ENCODE assay signal across 19 mouse cellular contexts in the genomic region with DNA sequence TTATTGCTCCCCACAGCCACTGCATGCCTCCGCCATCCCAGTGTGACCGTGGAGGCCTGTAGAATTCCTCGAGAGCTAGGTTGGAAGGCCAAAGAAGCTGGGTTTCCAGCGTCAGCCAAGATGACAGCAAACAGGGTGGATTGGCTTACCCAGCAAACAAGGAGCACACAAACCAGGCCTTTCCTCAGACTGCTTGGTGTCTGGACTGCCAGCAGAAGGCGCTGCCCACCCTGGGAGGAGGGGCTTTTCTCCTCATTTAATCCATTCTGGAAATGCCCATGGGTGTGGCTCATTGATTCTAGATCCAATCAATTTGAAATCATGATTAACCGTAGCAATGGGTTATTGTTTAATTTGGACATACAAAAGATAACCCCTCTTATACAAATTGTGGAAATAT. TPM values are rescaled to one million over a fixed set of nuclear protein-coding genes. Genes with fewer than 3 reads are reported as not detected.
DNase-seq lines count a peak whose midpoint lies in the region; ATAC-seq and TF ChIP-seq lines count a peak whose summit lies in the region.
"Had no signal": no experiment of that assay in that cellular context is flagged by ENCODE, and none has a peak within 500 bp of the region (broad histone marks: within the 10 kb centered on the region; RNA-seq: fewer than 3 reads in every experiment).

No protein-coding gene starts in this region.

- no peak for TF ChIP-seq POLR2A in ES-Bruce4 (IDR thresholded peaks at IDR 0.05; ENCODE audit: insufficient read depth, low read length)

- H3K4me1 ChIP-seq in forebrain, postnatal 0 days (ENCODE audit: insufficient read depth), result peaks cover 16% of the 10 kb centered on the region
- peaks cover 42% of the 10 kb centered on the region for H3K4me1 ChIP-seq in forebrain, embryonic 15.5 days
- H3K4me1 ChIP-seq in ES-Bruce4 (ENCODE audit: control insufficient read depth, insufficient read depth, low read length), result peaks cover 1% of the 10 kb centered on the region
- H3K4me1 ChIP-seq in midbrain, embryonic 14.5 days (ENCODE audit: control insufficient read depth, insufficient read depth, low read length), result peaks cover 17% of the 10 kb centered on the region

- ATAC-seq in forebrain, postnatal 0 days, result no peak
- no peak for ATAC-seq in forebrain, embryonic 15.5 days (replicated peaks)
- no peak for ATAC-seq in midbrain, embryonic 14.5 days (ENCODE audit: low FRiP score, low TSS enrichment)
- ATAC-seq: activated CD4-positive, CD25-positive, alpha-beta regulatory T cell, adult 4 months had no signal

- no peak overlapping the region for H3K27ac ChIP-seq in forebrain, postnatal 0 days (ENCODE audit: low read depth, low read length)
- no peak overlapping the region for H3K27ac ChIP-seq in forebrain, embryonic 15.5 days (replicated peaks)
- H3K27ac ChIP-seq in left cerebral cortex, adult 2 months, result no peak overlapping the region
- H3K27ac ChIP-seq in ES-Bruce4 (ENCODE audit: insufficient read depth, low read length), result no peak overlapping the region
- peak overlapping the region; percentile 46; the same call in 1 of the 2 replicates for H3K27ac ChIP-seq in midbrain, embryonic 14.5 days (replicated peaks; ENCODE audit: low read depth, low read length)
- H3K27ac ChIP-seq: lung, embryonic 15.5 days had no signal

- intact Hi-C loops in left cerebral cortex, adult 2 months (cut with DNase I), result no loop called here

- no peaks in the 10 kb centered on the region for H3K27me3 ChIP-seq in forebrain, postnatal 0 days (ENCODE audit: insufficient read depth, low read length)
- H3K27me3 ChIP-seq in forebrain, embryonic 15.5 days, result no peaks in the 10 kb centered on the region
- H3K27me3 ChIP-seq in ES-Bruce4 (ENCODE audit: control insufficient read depth, insufficient read depth, low read length, poor library complexity, severe bottlenecking), result peaks cover 4% of the 10 kb centered on the region; the same call in 1 of the 2 replicates
- no peaks in the 10 kb centered on the region for H3K27me3 ChIP-seq in midbrain, embryonic 14.5 days (ENCODE audit: control insufficient read depth, insufficient read depth, low read length)
- H3K27me3 ChIP-seq: lung, embryonic 15.5 days had no signal

- no peak for DNase-seq in forebrain, postnatal 0 days
- no peak for DNase-seq in left cerebral cortex, adult 2 months (ENCODE audit: extremely low spot score in 1 of 2, low spot score in 2 of 2)
- DNase-seq in left cerebral cortex, adult 11 months (ENCODE audit: low spot score), result no peak
- DNase-seq in midbrain, embryonic 14.5 days, result peak; percentile 39
- no peak for DNase-seq in urinary bladder, adult 18-20 months (ENCODE audit: low spot score in 2 of 2)
- no peak for DNase-seq in right cerebral cortex, postnatal 36 days (ENCODE audit: low spot score in 2 of 2)
- DNase-seq: cerebellum, adult 8-10 months; thymus, postnatal 36 days had no signal

- H3K4me3 ChIP-seq in forebrain, postnatal 0 days (ENCODE audit: low read depth, low read length), result no peak overlapping the region
- no peak overlapping the region for H3K4me3 ChIP-seq in forebrain, embryonic 15.5 days
- H3K4me3 ChIP-seq in left cerebral cortex, adult 2 months, result no peak overlapping the region
- H3K4me3 ChIP-seq in ES-Bruce4 (ENCODE audit: low read depth, low read length), result no peak overlapping the region
- H3K4me3 ChIP-seq in midbrain, embryonic 14.5 days (replicated peaks; ENCODE audit: low read depth, low read length), result no peak overlapping the region
- H3K4me3 ChIP-seq: lung, embryonic 15.5 days had no signal

- no peak overlapping the region for H3K9ac ChIP-seq in forebrain, postnatal 0 days
- no peak overlapping the region for H3K9ac ChIP-seq in forebrain, embryonic 15.5 days (replicated peaks)
- no peak overlapping the region for H3K9ac ChIP-seq in ES-Bruce4 (ENCODE audit: low read depth, poor library complexity, severe bottlenecking)
- H3K9ac ChIP-seq in midbrain, embryonic 14.5 days (replicated peaks; ENCODE audit: low read length), result no peak overlapping the region
- H3K9ac ChIP-seq: lung, embryonic 15.5 days had no signal

- no peaks in the 10 kb centered on the region for H3K9me3 ChIP-seq in forebrain, postnatal 0 days (ENCODE audit: low read length)
- H3K9me3 ChIP-seq in forebrain, embryonic 15.5 days, result no peaks in the 10 kb centered on the region
- no peaks in the 10 kb centered on the region; the same call in 1 of the 2 replicates for H3K9me3 ChIP-seq in ES-Bruce4 (replicated peaks; ENCODE audit: control insufficient read depth, insufficient read depth, low read length, poor library complexity, severe bottlenecking)
- H3K9me3 ChIP-seq in midbrain, embryonic 14.5 days (ENCODE audit: control insufficient read depth, low read length), result no peaks in the 10 kb centered on the region
- H3K9me3 ChIP-seq: lung, embryonic 15.5 days had no signal

- H3K36me3 ChIP-seq in forebrain, postnatal 0 days (ENCODE audit: insufficient read depth), result no peaks in the 10 kb centered on the region
- no peaks in the 10 kb centered on the region for H3K36me3 ChIP-seq in forebrain, embryonic 15.5 days
- H3K36me3 ChIP-seq in ES-Bruce4 (ENCODE audit: control insufficient read depth, insufficient read depth, low read length, poor library complexity, severe bottlenecking), result no peaks in the 10 kb centered on the region; the same call in 1 of the 2 replicates
- peaks cover 4% of the 10 kb centered on the region; the same call in 1 of the 2 replicates for H3K36me3 ChIP-seq in midbrain, embryonic 14.5 days (ENCODE audit: control insufficient read depth, insufficient read depth, low read length)

- TF ChIP-seq CTCF in forebrain, postnatal 0 days (IDR thresholded peaks at IDR 0.05; ENCODE audit: low read depth), result peak; percentile 56
- TF ChIP-seq CTCF in left cerebral cortex, adult 2 months (IDR thresholded peaks at IDR 0.05), result peak; percentile 8; the same call in 1 of the 2 replicates
- TF ChIP-seq CTCF in ES-Bruce4 (IDR thresholded peaks at IDR 0.05; ENCODE audit: low read depth, low read length), result peak; percentile 71

- H3K4me2 ChIP-seq in forebrain, postnatal 0 days (ENCODE audit: low read depth), result 0 out of 2 replicates have a peak overlapping the region, but pooled peaks have one; percentile 20
- H3K4me2 ChIP-seq in forebrain, embryonic 15.5 days (replicated peaks), result no peak overlapping the region
- peak overlapping the region; percentile 56; the same call in 1 of the 2 replicates for H3K4me2 ChIP-seq in midbrain, embryonic 14.5 days (ENCODE audit: low read length)
- H3K4me2 ChIP-seq: lung, embryonic 15.5 days had no signal

- TF ChIP-seq EP300 in ES-Bruce4 (IDR thresholded peaks at IDR 0.05; ENCODE audit: insufficient read depth, low read depth, low read length), result no peak

- 56% methylated on average over 6 of the region's 6 CpGs for WGBS in forebrain, postnatal 0 days
- WGBS in forebrain, embryonic 15.5 days, result 63% methylated on average over 6 of the region's 6 CpGs
- WGBS in midbrain, embryonic 14.5 days, result 54% methylated on average over 6 of the region's 6 CpGs

RNA-seq across cellular contexts. Expression of a gene that starts 3.8 kb away (rescaled TPM):
- 79.2 and 87.1 TPM in 2 replicates for total RNA-seq in forebrain, postnatal 0 days (2014; rRNA removed)
- 112 and 119 TPM in 2 replicates for polyA plus RNA-seq in forebrain, postnatal 0 days (2015; fragmentation: Nextera tagmentation; extraction: Ambion mirVana)
- 74.0 and 86.6 TPM in 2 replicates for polyA plus RNA-seq in forebrain, embryonic 15.5 days (2015; fragmentation: Nextera tagmentation; extraction: Ambion mirVana)
- 10 to 100 TPM; 12.8 to 13.3 TPM for total RNA-seq in left cerebral cortex, adult 2 months (2021)
- 36.4 and 48.7 TPM in 2 replicates for polyA plus RNA-seq in ES-Bruce4 (2011; ENCODE audit: insufficient read depth, insufficient read length, low read depth, missing spikeins)
- 98.3 and 108 TPM in 2 replicates for polyA plus RNA-seq in midbrain, embryonic 14.5 days (2014; fragmentation: Nextera tagmentation; extraction: Ambion mirVana)
- polyA plus RNA-seq: activated CD4-positive, CD25-positive, alpha-beta regulatory T cell, adult 4 months had no signal

RNA-seq across cellular contexts. Expression of a gene that starts 25.0 kb away (rescaled TPM):
- 0.31 and 0.86 TPM in 2 replicates for total RNA-seq in forebrain, postnatal 0 days (2014; rRNA removed)
- polyA plus RNA-seq in forebrain, postnatal 0 days (2015; fragmentation: Nextera tagmentation; extraction: Ambion mirVana), result 0.77 and 1.1 TPM in 2 replicates
- polyA plus RNA-seq in forebrain, embryonic 15.5 days (2015; fragmentation: Nextera tagmentation; extraction: Ambion mirVana), result 0.27 and 0.41 TPM in 2 replicates
- total RNA-seq in left cerebral cortex, adult 2 months (2021), result 1 to 10 TPM; 2.3 to 2.9 TPM
- 0.21 and 0.39 TPM in 2 replicates for polyA plus RNA-seq in ES-Bruce4 (2011; ENCODE audit: insufficient read depth, insufficient read length, low read depth, missing spikeins)
- 0.18 and 0.62 TPM in 2 replicates for polyA plus RNA-seq in midbrain, embryonic 14.5 days (2014; fragmentation: Nextera tagmentation; extraction: Ambion mirVana)
- polyA plus RNA-seq: activated CD4-positive, CD25-positive, alpha-beta regulatory T cell, adult 4 months had no signal

RNA-seq across cellular contexts. Expression of a gene that starts 25.5 kb away (rescaled TPM):
- total RNA-seq in forebrain, postnatal 0 days (2014; rRNA removed), result 14.8 and 17.5 TPM in 2 replicates
- polyA plus RNA-seq in forebrain, postnatal 0 days (2015; fragmentation: Nextera tagmentation; extraction: Ambion mirVana), result 12.4 and 24.2 TPM in 2 replicates
- 11.3 and 12.4 TPM in 2 replicates for polyA plus RNA-seq in forebrain, embryonic 15.5 days (2015; fragmentation: Nextera tagmentation; extraction: Ambion mirVana)
- 10 to 100 TPM in 1 of 2 experiments, 1 to 10 TPM in 1; 9.5 to 10.4 TPM for total RNA-seq in left cerebral cortex, adult 2 months (2021)
- polyA plus RNA-seq in ES-Bruce4 (2011; ENCODE audit: insufficient read depth, insufficient read length, low read depth, missing spikeins), result 6.5 and 6.7 TPM in 2 replicates
- 8.8 and 9.2 TPM in 2 replicates for polyA plus RNA-seq in midbrain, embryonic 14.5 days (2014; fragmentation: Nextera tagmentation; extraction: Ambion mirVana)

RNA-seq across cellular contexts. Expression of a gene that starts 25.6 kb away (rescaled TPM):
- not detected in 2 replicates for total RNA-seq in forebrain, postnatal 0 days (2014; rRNA removed)
- not detected in 2 replicates for polyA plus RNA-seq in forebrain, postnatal 0 days (2015; fragmentation: Nextera tagmentation; extraction: Ambion mirVana)
- not detected in 2 replicates for polyA plus RNA-seq in forebrain, embryonic 15.5 days (2015; fragmentation: Nextera tagmentation; extraction: Ambion mirVana)
- 1 to 10 TPM; 1.3 to 1.4 TPM for total RNA-seq in left cerebral cortex, adult 2 months (2021)
- polyA plus RNA-seq in ES-Bruce4 (2011; ENCODE audit: insufficient read depth, insufficient read length, low read depth, missing spikeins), result not detected in 2 replicates
- not detected in 2 replicates for polyA plus RNA-seq in midbrain, embryonic 14.5 days (2014; fragmentation: Nextera tagmentation; extraction: Ambion mirVana)
- total RNA-seq: gastrocnemius, adult 8-10 months; left cerebral cortex, postnatal 25 days had no signal
- polyA plus RNA-seq: activated CD4-positive, CD25-positive, alpha-beta regulatory T cell, adult 4 months; embryonic facial prominence, embryonic 11.5 days; heart, embryonic 14.5 days; intestine, embryonic 14.5 days; large intestine, adult 2 months; lung, embryonic 15.5 days; stomach, embryonic 16.5 days had no signal

RNA-seq across cellular contexts. Expression of a gene that starts 28.5 kb away (rescaled TPM):
- total RNA-seq in forebrain, postnatal 0 days (2014; rRNA removed), result 0.05 and 0.15 TPM in 2 replicates
- 0.04 and 0.05 TPM in 2 replicates for polyA plus RNA-seq in forebrain, postnatal 0 days (2015; fragmentation: Nextera tagmentation; extraction: Ambion mirVana)
- polyA plus RNA-seq in forebrain, embryonic 15.5 days (2015; fragmentation: Nextera tagmentation; extraction: Ambion mirVana), result not detected in 2 replicates
- total RNA-seq in left cerebral cortex, adult 2 months (2021), result not detected
- not detected in 2 replicates for polyA plus RNA-seq in ES-Bruce4 (2011; ENCODE audit: insufficient read depth, insufficient read length, low read depth, missing spikeins)
- polyA plus RNA-seq in midbrain, embryonic 14.5 days (2014; fragmentation: Nextera tagmentation; extraction: Ambion mirVana), result not detected in 2 replicates
- total RNA-seq: gastrocnemius, adult 8-10 months; left cerebral cortex, postnatal 25 days had no signal
- polyA plus RNA-seq: activated CD4-positive, CD25-positive, alpha-beta regulatory T cell, adult 4 months; embryonic facial prominence, embryonic 11.5 days; heart, embryonic 14.5 days; intestine, embryonic 14.5 days; large intestine, adult 2 months; lung, embryonic 15.5 days had no signal

Comparison
In these comparisons a context has a peak if more than half of its experiments do, and no peak if none do; other contexts are left out.
1. CTCF ChIP-seq: peak in every context shown above with its lines; median percentile 71 in ES-Bruce4; 56 in forebrain, postnatal 0 days; 8 in left cerebral cortex, adult 2 months.